Mouse (Mus musculus) kidney, adult 8-10 months (tissue): ENCODE measurements at regions not wholly inside any gene's neighbourhood (a gene's known extent, or its start where the extent isn't known, plus 50 kb on each side); places are given as distances from the start of the nearest gene placed in this dataset.
"Not testable (repeated sequence)": the region's sequence is repeated elsewhere in the genome, so short reads cannot be mapped to it uniquely, and the experiment has no call there.

Source experiments
- DNase-seq, 2 experiments: peaks; one replicate each; pipeline ENCODE4 v3.0.0; 2022

GRCm38 (mm10) chrX:154717526-154717925 lies 138.4 kb upstream of the Samt2 start:
- DNase-seq = peak; percentile 73 to 75

- peak in 1 of 2 experiments; percentile 19 for DNase-seq
Observed at GRCm38 (mm10) chrX:154713641-154714255, 134.6 kb upstream of the Samt2 start.

- peak; percentile 23 to 39 for DNase-seq
Observed at GRCm38 (mm10) chrX:154712576-154712975, 133.4 kb upstream of the Samt2 start.

GRCm38 (mm10) chrX:154670529-154670928 lies 91.4 kb upstream of the Samt2 start:
- not testable (repeated sequence) for DNase-seq
